Mouse (Mus musculus) layer of hippocampus, adult 11-12 months (tissue): ENCODE measurements around the gene Osgin1.
A peak's percentile ranks its signal among the peaks of the same experiment; 100 is the strongest.

Experiments
- DNase-seq: peaks from one replicate; pipeline ENCODE4 v3.0.0; 2022; ENCODE audit warnings: low spot score

The Osgin1 gene

DNA sequence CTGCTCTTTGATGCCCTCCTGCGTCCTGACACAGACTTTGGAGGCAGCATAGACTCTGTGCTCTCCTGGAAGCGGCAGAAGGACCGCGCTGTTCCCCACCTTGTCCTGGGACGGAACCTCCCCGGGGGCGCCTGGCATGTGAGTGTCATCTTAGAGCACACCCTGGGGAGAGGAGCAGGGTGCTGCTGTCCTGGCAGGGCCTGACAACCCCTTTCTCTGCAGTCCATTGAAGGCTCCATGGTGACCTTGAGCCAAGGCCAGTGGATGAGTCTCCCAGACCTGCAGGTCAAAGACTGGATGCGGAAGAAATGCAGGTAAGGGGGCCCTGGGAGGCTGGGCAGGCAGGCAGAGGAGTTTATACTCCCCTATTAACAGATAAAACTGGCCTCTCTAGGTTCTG is 9.0 kb downstream of the Osgin1 start:
- DNase-seq: no peak

- DNase-seq: peak; percentile 93
Measured at GRCm38 (mm10) chr8:119446211-119446989, 12.5 kb downstream of the Osgin1 start, which contains the start of gene Necab2. TSS of gene Necab2 (plus strand) at chr8:119446719.

DNA sequence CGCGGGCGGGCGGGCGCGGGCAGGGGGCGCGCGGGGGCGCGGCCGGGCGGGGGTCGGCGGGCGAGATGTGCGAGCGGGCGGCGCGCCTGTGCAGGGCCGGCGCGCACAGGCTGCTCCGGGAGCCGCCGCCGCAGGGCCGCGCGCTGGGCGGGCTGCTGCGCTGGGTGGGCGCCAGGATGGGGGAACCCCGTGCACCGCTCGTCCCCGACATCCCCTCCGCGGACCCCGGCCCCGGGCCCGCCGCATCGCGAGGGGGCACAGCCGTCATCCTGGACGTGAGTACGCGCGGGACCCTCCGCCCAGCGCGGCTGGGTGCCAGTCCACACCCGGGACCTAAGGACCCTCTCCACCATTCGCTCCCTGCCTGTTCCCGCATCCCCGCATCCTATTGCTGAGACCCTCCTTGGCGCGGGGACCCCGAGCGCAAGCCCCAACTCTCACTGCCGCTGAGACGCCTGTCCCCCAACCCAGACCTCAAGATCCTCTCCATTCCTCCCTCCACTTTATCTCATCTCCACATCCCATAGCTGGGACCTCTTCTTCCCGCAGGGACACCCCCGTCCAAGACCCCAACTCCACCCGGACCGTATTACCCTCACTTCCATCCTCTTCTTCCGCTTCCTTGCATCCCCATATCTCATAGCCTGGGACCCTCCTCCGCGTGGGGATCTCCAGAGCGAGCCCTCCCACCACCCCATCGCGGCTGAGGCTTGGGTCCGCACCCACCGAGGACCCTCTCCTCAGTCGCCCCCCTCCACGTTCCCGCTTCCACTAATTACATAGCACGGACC is 13.3 kb downstream of the Osgin1 start:
- no peak for DNase-seq

DNA sequence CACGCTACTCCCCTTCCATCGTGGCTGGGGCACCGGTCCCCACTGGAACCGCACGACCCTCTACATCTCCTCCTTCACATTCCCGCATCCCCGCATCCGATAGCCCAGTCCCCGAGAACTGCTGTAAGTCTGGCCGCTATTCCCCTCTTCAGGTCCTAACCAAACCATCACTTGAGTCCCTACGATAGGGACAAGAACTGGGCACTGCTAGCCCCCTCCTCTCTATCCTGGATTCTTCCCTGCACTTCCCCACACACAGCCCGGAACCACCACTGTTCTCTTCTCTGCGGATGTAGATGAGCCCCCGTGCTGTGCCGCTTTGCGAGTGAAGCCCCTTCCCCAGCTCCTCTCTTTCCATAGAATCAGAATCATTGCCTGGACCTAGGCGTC is 13.9 kb downstream of the Osgin1 start:
- no peak for DNase-seq

DNA sequence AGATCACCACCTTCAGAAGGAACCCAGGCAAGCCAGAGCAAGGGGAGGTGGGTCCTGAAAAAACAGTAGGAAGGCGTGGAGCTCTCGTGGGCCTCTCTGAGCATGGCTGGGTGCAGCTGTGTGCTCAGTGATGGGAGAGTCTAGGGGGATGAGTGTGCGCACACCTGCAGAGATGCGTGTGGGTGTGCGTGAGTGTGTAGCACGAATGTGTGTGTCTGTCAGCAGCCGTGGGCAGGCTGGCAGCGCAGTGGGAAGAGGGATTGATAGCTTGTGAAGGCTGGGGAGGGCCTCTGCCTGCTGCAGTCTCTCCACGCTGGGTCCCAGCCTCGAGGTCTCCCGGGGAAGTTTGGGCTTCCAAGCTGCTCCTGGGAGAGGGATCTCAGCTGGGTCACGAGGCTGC is 15.7 kb downstream of the Osgin1 start:
- peak; percentile 61 for DNase-seq

DNA sequence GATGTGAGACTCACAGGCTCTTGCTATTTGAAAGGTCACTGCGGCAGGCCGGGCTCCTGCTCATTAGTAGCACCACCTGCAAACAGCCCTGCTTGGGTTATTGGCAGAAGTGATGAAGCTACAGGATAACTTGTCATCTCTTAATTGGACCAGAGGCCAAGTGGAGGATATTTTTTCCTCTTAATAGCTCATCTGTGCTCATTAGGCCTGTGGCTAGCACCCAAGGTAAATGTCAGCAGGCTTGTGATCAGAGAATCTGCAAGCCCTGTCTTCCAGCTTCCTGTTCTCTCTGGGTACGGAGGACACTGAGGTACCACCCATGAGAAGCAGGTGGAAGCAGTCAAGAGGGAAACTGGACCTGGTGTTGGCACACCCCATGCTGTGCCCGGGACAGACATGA is 17.2 kb downstream of the Osgin1 start:
- no peak for DNase-seq

- DNase-seq: no peak
Measured at GRCm38 (mm10) chr8:119452919-119453318, 19.0 kb downstream of the Osgin1 start.

DNA sequence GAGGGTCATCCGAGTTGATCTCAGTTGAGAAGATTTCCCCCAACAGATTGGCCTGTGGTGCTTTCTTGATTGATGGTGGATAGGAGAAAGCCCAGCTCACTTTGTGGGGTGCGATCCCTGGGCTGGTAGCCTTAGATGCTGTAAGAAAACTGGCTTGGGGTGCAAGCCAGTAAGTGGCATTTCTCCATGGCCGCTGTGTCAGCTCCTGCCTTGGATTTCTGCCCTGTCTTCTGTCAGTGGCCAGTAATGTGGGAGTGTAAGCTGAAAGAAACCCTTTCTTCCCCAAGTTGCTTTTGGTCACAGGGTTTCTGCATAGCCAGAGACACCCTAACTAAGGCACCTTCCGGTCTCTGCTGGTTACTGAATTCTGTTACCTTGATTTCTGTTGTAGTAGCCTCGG is 22.1 kb downstream of the Osgin1 start:
- no peak for DNase-seq

GRCm38 (mm10) chr8:119459724-119460123 is 25.8 kb downstream of the Osgin1 start:
- no peak for DNase-seq

GRCm38 (mm10) chr8:119461356-119461755 is 27.4 kb downstream of the Osgin1 start:
- no peak for DNase-seq

GRCm38 (mm10) chr8:119463709-119464108 is 29.8 kb downstream of the Osgin1 start:
- DNase-seq: peak; percentile 49

DNA sequence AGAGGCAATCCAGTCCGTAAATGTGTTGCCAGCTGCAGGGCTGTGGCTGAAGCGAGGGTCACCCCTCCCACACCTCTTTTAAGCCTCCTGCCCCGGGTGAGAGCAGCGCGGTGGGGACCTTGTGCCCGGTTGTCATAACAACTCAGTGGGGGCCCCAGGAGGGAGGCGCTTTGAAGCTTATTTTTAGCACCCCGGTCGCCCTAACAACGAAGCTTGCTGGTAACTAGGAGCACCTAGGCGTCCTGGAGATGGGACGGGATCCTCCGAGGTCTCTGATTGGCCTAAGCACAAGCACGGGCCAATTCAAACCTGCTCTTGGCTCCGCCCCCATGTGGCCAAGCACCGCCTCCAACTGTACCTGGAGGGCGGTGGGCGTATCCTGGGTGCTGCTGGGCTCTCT is 32.2 kb downstream of the Osgin1 start:
- DNase-seq: peak; percentile 70

GRCm38 (mm10) chr8:119466794-119467193 is 32.9 kb downstream of the Osgin1 start:
- no peak for DNase-seq

- no peak for DNase-seq
Measured at GRCm38 (mm10) chr8:119468091-119468490, 34.2 kb downstream of the Osgin1 start.

GRCm38 (mm10) chr8:119478684-119479083 is 44.8 kb downstream of the Osgin1 start:
- DNase-seq: no peak

GRCm38 (mm10) chr8:119484145-119484896 is 50.4 kb downstream of the Osgin1 start:
- no peak for DNase-seq

- DNase-seq: no peak
Measured at GRCm38 (mm10) chr8:119487093-119487492, 53.2 kb downstream of the Osgin1 start.
